Mouse (Mus musculus) heart, embryonic 10.5 days (tissue): ENCODE results near the gene Fam192a. TPM values are rescaled to one million over a fixed set of nuclear protein-coding genes. Genes with fewer than 3 reads are reported as not detected.

ENCODE experiments used
- DNase-seq: peaks from one replicate; pipeline ENCODE4 v3.0.0-alpha.2; 2017; ENCODE audit warnings: low spot score
- H3K27ac ChIP-seq: fragments of 300-500 bp; sonication (generic); 2 replicates; pipeline ENCODE4 v1.5.1; 2016; ENCODE audit warnings: mild to moderate bottlenecking
- H3K27me3 ChIP-seq: fragments of 300-500 bp; sonication (generic); 2 replicates; pipeline ENCODE4 v1.6.1; 2016; ENCODE audit warnings: mild to moderate bottlenecking; ENCODE audit not compliant: poor library complexity, insufficient read depth, severe bottlenecking
- H3K36me3 ChIP-seq: fragments of 300-500 bp; sonication (generic); 2 replicates; pipeline ENCODE4 v1.6.1; 2016; ENCODE audit warnings: mild to moderate bottlenecking, moderate library complexity
- H3K4me1 ChIP-seq: fragments of 300-500 bp; sonication (generic); 2 replicates; pipeline ENCODE4 v1.6.1; 2016; ENCODE audit warnings: mild to moderate bottlenecking
- H3K4me3 ChIP-seq: fragments of 300-500 bp; sonication (generic); 2 replicates; pipeline ENCODE4 v1.5.1; 2016; ENCODE audit warnings: mild to moderate bottlenecking, moderate library complexity
- H3K9me3 ChIP-seq: fragments of 300-500 bp; sonication (generic); 2 replicates; pipeline ENCODE4 v1.6.1; 2016; ENCODE audit warnings: mild to moderate bottlenecking, moderate library complexity
- WGBS: fragments of 180-500 bp; shearing (Covaris S2); methylation state at CpG from one replicate; pipeline ENCODE4 v1.1.7; 2016; 5-methylcytosine and 5-hydroxymethylcytosine counted together
- polyA plus RNA-seq: library from polyadenylated mRNA; unstranded; fragments of >200 nt; fragmentation: Nextera tagmentation; extraction: Ambion mirVana; gene quantifications from 2 replicates; pipeline ENCODE4 v1.2.1, GENCODE M21; 2016

The Fam192a gene
- polyA plus RNA-seq, 1 experiment from 2014 or later, result 53.7 TPM

DNA sequence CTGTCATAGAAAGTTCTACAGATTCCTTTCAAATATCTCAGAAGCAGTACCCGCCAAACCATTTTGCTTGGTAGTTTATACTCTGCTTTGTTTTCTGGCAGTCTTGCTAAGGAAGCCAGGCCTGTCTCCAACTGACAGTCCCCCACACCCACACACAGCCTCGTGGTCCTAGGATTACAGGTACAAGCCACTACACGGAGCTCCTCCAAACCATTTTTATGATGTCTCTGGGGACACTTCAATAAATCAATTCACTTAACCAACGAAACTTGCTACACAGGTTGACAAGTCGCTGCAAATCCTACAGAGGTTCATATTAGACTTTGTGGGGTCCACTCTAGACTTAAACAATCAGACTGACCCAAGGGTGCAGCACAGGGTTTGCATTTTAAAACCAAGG, 1.3 kb downstream of the Fam192a start:
- WGBS, result 35% methylated on average over 5 of the region's 5 CpGs
- H3K27ac ChIP-seq, result peak overlapping the region; percentile 93
- no peaks in the 10 kb centered on the region for H3K36me3 ChIP-seq
- H3K9me3 ChIP-seq, result no peaks in the 10 kb centered on the region
- DNase-seq, result no peak
- no peaks in the 10 kb centered on the region for H3K27me3 ChIP-seq
- H3K4me3 ChIP-seq, result peak overlapping the region; percentile 99
- peaks cover 25% of the 10 kb centered on the region for H3K4me1 ChIP-seq

GRCm38 (mm10) chr8:94594211-94594610, 7.6 kb downstream of the Fam192a start:
- DNase-seq, result no peak
- H3K9me3 ChIP-seq, result no peaks in the 10 kb centered on the region

GRCm38 (mm10) chr8:94591691-94592090, 10.1 kb downstream of the Fam192a start:
- WGBS, result 75% methylated on average over 4 of the region's 4 CpGs
- no peak for DNase-seq
- Histone ChIP-seq H3K27ac (no peak overlapping the region), H3K36me3 (peaks cover 27% of the 10 kb centered on the region), H3K4me1 (no peaks in the 10 kb centered on the region), H3K4me3 (no peak overlapping the region), H3K27me3 (no peaks in the 10 kb centered on the region), H3K9me3 (no peaks in the 10 kb centered on the region)

More at GRCm38 (mm10) chr8:94594211-94594610, 7.6 kb downstream of the Fam192a start:
- H3K27me3 ChIP-seq, result no peaks in the 10 kb centered on the region
- 77% methylated on average over 1 of the region's 1 CpGs for WGBS
- peaks cover 8% of the 10 kb centered on the region; the same call in 1 of the 2 replicates for H3K36me3 ChIP-seq
- no peak overlapping the region for H3K4me3 ChIP-seq
- H3K27ac ChIP-seq, result no peak overlapping the region
- no peaks in the 10 kb centered on the region for H3K4me1 ChIP-seq

DNA sequence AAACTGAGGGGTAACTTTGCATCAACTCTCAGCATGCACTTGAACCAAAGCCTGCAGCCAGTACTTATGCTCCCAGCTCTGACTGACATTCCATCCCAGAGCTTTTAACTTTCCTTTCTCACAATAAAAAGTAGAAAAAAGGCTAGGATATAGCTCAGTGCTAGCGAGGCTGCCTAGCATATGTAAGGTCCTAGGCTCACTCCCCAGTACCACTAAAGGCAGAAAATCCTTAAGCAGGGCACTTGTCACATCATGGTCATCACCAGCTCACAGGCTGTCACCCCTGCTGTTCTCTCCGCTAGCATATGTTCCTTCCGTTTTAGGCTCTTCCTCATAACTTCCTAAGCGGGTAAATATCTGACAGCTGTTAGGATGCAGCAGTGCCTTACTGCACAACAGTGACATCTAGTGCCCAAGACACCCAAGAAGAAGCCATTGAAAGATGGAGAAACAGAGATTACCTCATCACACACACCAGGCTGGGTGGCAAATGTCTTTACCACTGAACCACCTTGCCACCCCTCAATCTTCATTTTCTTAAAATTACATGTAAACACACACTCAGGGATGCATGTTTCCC, 17.5 kb downstream of the Fam192a start:
- Histone ChIP-seq H3K27ac (no peak overlapping the region), H3K4me1 (no peaks in the 10 kb centered on the region), H3K27me3 (no peaks in the 10 kb centered on the region), H3K4me3 (no peak overlapping the region), H3K9me3 (no peaks in the 10 kb centered on the region), H3K36me3 (peaks cover 86% of the 10 kb centered on the region)
- no peak for DNase-seq
- WGBS, result 75% methylated on average over 4 of the region's 4 CpGs

DNA sequence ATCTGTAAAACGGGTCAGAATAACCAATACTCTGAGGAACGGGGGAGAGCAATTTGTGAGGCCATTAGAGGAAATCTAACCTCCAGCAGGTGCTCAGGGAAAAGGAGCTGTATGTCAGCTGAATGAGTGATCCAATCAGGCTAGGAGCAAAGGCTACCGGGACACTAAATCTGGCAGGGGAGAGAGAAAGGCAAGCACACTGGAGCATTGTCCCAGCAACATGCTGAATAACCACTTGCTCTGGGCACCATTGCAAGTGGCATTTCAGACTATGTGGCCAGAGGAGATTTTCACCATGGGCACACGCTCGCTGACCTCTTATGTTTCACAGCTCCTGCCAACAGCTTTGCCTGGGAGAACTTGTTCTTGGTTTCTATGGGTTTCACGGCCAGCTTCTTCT, 19.2 kb downstream of the Fam192a start:
- Histone ChIP-seq H3K27ac (no peak overlapping the region), H3K9me3 (no peaks in the 10 kb centered on the region), H3K36me3 (peaks cover 93% of the 10 kb centered on the region), H3K4me3 (no peak overlapping the region), H3K27me3 (no peaks in the 10 kb centered on the region), H3K4me1 (no peaks in the 10 kb centered on the region)
- no peak for DNase-seq
- WGBS, result 92% methylated on average over 6 of the region's 6 CpGs

- no peak for DNase-seq
- Histone ChIP-seq H3K27ac (no peak overlapping the region), H3K36me3 (peaks cover 93% of the 10 kb centered on the region), H3K27me3 (no peaks in the 10 kb centered on the region), H3K4me1 (no peaks in the 10 kb centered on the region), H3K9me3 (no peaks in the 10 kb centered on the region), H3K4me3 (no peak overlapping the region)
- WGBS, result 87% methylated on average over 7 of the region's 7 CpGs
These were observed 19.8 kb downstream of the Fam192a start for GRCm38 (mm10) chr8:94581820-94582483.

GRCm38 (mm10) chr8:94575148-94575547, 26.6 kb downstream of the Fam192a start:
- Histone ChIP-seq H3K9me3 (no peaks in the 10 kb centered on the region), H3K4me3 (no peak overlapping the region), H3K36me3 (peaks cover 67% of the 10 kb centered on the region), H3K4me1 (no peaks in the 10 kb centered on the region), H3K27me3 (no peaks in the 10 kb centered on the region), H3K27ac (no peak overlapping the region)
- 94% methylated on average over 4 of the region's 4 CpGs for WGBS
- DNase-seq, result no peak

- Histone ChIP-seq H3K27me3 (no peaks in the 10 kb centered on the region), H3K36me3 (peaks cover 61% of the 10 kb centered on the region), H3K9me3 (no peaks in the 10 kb centered on the region), H3K4me3 (no peak overlapping the region), H3K27ac (no peak overlapping the region), H3K4me1 (no peaks in the 10 kb centered on the region)
- 90% methylated on average over 16 of the region's 16 CpGs for WGBS
- no peak for DNase-seq
These were observed 27.5 kb downstream of the Fam192a start for GRCm38 (mm10) chr8:94574159-94574907.

DNA sequence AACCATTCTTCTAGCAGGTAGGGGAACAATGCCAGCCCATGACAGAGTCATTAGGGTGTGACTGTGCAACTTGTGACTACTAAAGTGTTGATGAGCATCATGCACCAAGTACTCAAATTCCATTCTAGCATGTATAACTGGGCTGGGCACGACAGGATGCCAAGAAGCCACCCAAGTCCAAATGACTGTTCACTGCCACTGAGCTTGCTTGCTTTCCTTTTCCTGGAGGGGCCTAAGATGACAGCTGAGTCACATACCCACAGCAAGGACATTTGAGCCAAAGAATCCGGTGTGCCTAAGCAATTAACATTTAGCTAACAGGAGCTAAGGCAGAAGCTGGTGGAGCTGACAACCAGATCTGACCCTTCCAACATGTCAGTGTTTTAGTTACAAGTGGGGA, 29.9 kb downstream of the Fam192a start:
- 80% methylated on average over 2 of the region's 2 CpGs for WGBS
- no peak for DNase-seq
- H3K9me3 ChIP-seq, result no peaks in the 10 kb centered on the region
- H3K27me3 ChIP-seq, result no peaks in the 10 kb centered on the region
- no peak overlapping the region for H3K27ac ChIP-seq
- H3K4me3 ChIP-seq, result no peak overlapping the region
- H3K36me3 ChIP-seq, result peaks cover 37% of the 10 kb centered on the region
- no peaks in the 10 kb centered on the region for H3K4me1 ChIP-seq

- no peaks in the 10 kb centered on the region for H3K9me3 ChIP-seq
- H3K27ac ChIP-seq, result no peak overlapping the region
- H3K36me3 ChIP-seq, result peaks cover 12% of the 10 kb centered on the region
- H3K4me3 ChIP-seq, result no peak overlapping the region
- DNase-seq, result no peak
- H3K4me1 ChIP-seq, result 0 out of 2 replicates have a peak, but pooled peaks cover 7% of the 10 kb centered on the region
- 63% methylated on average over 1 of the region's 1 CpGs for WGBS
- no peaks in the 10 kb centered on the region for H3K27me3 ChIP-seq
These were observed 32.4 kb downstream of the Fam192a start for GRCm38 (mm10) chr8:94569419-94569818.

DNA sequence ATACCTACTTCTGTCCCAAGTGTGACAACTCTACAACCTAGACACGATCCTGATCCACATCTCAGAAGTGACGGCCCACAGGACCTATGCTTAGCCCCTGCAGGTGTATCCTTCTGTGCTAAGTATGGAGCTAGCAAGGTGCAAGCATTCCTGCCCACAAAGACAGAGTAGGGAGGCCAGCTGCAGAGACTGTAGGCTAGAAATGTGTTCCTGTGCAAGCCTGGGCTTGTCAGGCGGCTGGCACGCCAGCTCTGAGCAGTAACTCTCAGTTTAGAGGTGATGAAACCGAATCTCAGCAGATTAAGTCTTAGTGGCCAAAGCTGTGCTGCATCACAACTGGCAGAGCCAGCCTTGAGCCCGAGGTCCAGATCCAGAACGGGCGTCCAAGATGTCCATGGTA, 33.7 kb downstream of the Fam192a start:
- H3K27me3 ChIP-seq, result no peaks in the 10 kb centered on the region

GRCm38 (mm10) chr8:94567159-94567849, 34.5 kb downstream of the Fam192a start:
- no peak for DNase-seq
- H3K27ac ChIP-seq, result no peak overlapping the region

More for the DNA sequence above, 33.7 kb downstream of the Fam192a start:
- no peak for DNase-seq
- no peak overlapping the region for H3K4me3 ChIP-seq
- H3K36me3 ChIP-seq, result no peaks in the 10 kb centered on the region
- 0 out of 2 replicates have a peak, but pooled peaks cover 13% of the 10 kb centered on the region for H3K4me1 ChIP-seq
- H3K27ac ChIP-seq, result no peak overlapping the region
- no peaks in the 10 kb centered on the region for H3K9me3 ChIP-seq
- WGBS, result 77% methylated on average over 8 of the region's 8 CpGs

More at GRCm38 (mm10) chr8:94567159-94567849, 34.5 kb downstream of the Fam192a start:
- Histone ChIP-seq H3K4me1 (0 out of 2 replicates have a peak, but pooled peaks cover 13% of the 10 kb centered on the region), H3K4me3 (no peak overlapping the region), H3K27me3 (peaks cover 8% of the 10 kb centered on the region; the same call in 1 of the 2 replicates), H3K9me3 (no peaks in the 10 kb centered on the region), H3K36me3 (no peaks in the 10 kb centered on the region)
- 77% methylated on average over 8 of the region's 8 CpGs for WGBS
